Mouse (Mus musculus) spleen, adult 18-20 months (tissue): ENCODE results near the gene Zbtb9.
"Not testable (repeated sequence)": the region's sequence is repeated elsewhere in the genome, so short reads cannot be mapped to it uniquely, and the experiment has no call there.

Source experiments
- DNase-seq, 2 experiments: peaks; one replicate each; pipeline ENCODE4 v3.0.0; 2022; ENCODE audit warnings: mixed read lengths in 2 of 2

The Zbtb9 gene

GRCm38 (mm10) chr17:26972107-26972506 lies 860 bp upstream of the Zbtb9 start:
- no peak for DNase-seq

DNA sequence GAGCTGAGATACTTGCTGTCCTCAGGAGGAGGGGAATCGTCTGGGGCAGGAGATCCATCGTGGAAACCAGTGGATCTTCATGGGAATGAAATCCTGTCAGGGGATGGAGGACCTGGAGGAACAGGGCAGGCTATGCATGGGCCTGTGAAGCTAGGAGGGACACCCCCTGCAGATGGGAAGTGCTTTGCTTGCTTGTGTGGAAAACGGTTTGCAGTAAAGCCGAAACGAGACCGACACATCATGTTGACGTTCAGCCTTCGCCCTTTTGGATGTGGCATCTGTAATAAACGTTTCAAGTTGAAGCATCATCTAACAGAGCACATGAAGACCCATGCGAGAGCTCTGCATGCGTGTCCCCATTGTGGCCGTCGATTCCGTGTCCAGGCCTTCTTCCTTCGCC lies 1.6 kb downstream of the Zbtb9 start:
- no peak for DNase-seq

DNA sequence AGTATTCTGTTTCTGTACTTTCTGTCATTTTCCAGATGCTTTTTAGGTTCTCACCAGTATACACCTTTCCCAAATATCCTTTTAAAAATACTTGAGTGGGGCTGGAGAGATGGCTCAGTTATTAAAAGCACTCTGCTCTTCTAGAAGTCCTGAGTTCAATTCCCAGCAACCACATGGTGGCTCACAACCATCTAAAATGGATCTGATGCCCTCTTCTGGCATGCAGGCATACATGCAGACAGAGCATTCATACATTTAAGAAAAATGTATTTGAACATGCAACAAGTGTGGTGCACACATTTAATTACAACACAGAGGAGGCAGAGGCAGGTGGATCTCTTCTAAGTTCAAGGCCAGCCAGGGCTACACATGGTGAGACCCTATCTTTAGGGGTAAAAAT lies 2.4 kb downstream of the Zbtb9 start:
- no peak for DNase-seq

GRCm38 (mm10) chr17:26977354-26977753 lies 4.4 kb downstream of the Zbtb9 start:
- DNase-seq, result not testable (repeated sequence)

GRCm38 (mm10) chr17:26979426-26979825 lies 6.5 kb downstream of the Zbtb9 start:
- peak; percentile 49 to 55 for DNase-seq

GRCm38 (mm10) chr17:26981050-26981449 lies 8.1 kb downstream of the Zbtb9 start:
- DNase-seq, result no peak

GRCm38 (mm10) chr17:26983382-26983781 lies 10.4 kb downstream of the Zbtb9 start:
- DNase-seq, result no peak

DNA sequence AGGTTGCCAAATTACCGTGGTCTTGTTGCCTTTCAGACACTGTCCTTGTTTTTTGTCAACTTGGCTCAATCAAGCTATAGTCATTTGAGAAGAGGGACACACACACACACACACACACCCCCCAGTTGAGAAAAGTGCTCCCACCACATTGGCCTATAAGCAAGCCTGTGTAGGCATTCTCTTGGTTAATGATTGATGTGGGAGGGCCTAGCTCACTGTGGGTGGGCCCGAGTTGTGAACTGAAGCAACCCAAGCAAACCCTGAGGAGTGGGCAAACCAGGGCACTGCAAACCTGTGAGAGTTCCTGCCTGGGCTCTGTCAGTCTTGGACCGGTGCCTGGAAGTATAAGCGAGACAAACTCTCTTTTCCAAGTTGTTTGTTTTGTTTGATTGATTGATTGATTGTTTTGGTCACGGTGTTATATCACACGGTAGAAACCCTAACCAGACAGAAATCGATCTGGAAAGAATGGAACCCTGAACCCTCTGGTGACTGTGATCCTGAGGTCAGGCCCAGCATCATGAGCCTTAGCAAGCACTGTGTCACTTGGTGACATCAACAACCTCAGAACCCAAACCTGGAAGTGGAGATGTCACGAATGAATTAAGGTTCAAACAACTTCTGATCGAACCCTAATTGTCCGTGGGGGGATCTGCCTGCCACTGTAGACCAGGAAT lies 12.7 kb downstream of the Zbtb9 start:
- DNase-seq, result no peak

GRCm38 (mm10) chr17:26990521-26990920 lies 17.6 kb downstream of the Zbtb9 start:
- no peak for DNase-seq

DNA sequence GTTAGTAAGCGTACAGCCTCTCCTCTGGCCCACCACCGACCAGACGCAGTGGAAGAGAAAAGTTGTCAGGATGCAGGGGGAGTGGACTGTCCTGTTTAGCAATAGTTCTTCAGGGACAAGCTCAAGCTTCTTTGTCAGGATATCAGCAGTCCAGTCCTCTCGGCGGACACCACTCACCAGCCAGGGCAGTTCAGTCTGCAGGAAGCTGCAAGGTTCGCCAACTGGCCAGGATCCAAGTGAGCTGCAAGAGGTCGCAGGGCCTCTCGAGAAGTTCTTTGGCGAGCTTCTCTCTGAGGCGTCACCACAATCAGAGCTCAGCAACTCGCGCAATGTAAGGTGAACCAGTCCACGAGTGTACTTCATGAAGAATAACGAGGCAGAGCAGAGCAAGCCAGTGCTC lies 21.4 kb downstream of the Zbtb9 start:
- no peak for DNase-seq

- no peak for DNase-seq
These were observed 22.0 kb downstream of the Zbtb9 start for GRCm38 (mm10) chr17:26995006-26995405.

DNA sequence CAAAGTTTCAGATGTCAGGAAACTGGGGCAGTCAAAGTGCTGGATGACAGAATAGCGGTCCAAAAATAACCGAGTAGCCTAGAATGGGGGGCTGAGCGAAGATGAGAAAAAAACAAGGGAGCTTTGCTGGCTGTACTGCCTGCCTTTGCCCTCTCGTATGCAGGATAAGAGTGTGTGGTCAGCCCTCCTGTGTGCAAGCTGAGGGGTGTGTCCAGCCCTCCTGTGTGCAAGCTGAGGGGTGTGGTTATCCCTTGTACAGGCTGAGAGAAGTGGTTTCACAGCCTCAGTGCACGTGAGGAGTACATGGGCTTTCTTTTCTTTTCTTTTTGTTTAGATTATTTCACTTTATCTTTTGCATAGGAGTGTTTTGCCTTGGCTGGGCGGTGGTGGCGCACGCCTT lies 22.6 kb downstream of the Zbtb9 start:
- DNase-seq, result no peak

- no peak for DNase-seq
These were observed 24.7 kb downstream of the Zbtb9 start for GRCm38 (mm10) chr17:26997661-26998060.

DNA sequence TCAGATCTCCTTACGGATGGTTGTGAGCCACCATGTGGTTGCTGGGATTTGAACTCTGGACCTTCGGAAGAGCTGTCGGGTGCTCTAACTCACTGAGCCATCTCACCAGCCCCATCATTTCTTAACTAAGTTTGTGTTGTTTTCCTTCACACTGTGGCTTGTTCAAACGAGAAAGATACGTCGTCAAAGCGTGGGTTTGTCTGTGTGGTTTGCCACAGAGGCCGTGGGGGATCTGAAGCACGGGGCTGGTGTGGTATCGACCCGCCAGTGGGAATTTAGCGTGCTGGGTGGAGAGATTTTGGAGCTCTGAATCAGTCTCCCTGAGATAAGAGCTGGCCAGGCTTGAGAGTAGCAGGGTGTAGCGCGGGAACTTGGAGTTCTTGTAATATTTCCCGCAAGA lies 25.3 kb downstream of the Zbtb9 start:
- DNase-seq, result no peak

DNA sequence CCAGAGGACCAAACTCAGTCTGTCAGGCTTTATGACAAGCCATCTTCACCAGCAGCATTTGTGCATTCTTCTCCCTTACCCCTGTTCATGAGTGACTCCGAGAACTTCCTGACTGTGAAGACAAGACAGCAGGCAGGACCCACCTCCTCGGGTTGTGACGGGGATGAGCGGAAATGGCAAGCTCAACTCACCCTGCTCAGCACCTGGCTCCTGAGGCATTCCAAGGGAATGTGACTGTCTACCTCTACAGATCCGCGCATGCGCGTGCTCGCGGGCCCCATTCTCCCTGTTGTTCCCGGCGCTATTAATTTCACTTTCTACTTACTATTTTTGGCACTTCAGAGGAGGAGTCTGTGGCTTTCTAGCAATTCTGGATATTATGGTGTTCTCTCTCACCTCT lies 27.0 kb downstream of the Zbtb9 start:
- no peak for DNase-seq

- peak; percentile 28 to 50 for DNase-seq
These were observed 28.2 kb downstream of the Zbtb9 start for GRCm38 (mm10) chr17:27001151-27001550.

DNA sequence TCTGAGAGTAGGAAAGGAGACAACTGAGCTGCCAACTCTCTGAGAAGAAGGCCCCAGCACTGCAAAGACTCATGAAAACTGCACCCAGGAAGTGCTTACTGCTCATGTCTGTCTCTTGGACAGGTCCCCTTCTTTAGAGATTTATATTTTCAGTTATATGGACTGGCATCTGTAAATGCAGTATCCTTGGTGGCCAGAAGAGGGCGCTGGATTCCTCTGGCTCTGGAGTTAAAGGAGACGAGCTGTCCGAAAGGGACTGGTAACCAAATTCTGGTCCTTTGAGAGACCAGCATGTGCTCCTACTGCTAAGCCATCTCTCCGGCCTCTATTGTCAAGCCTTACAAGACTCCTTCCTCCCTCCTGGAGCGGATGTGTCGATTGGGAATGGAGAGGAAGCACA lies 28.9 kb downstream of the Zbtb9 start:
- peak in 1 of 2 experiments; percentile 53 for DNase-seq

GRCm38 (mm10) chr17:27004431-27004830 lies 31.5 kb downstream of the Zbtb9 start:
- peak in 1 of 2 experiments; percentile 71 for DNase-seq

DNA sequence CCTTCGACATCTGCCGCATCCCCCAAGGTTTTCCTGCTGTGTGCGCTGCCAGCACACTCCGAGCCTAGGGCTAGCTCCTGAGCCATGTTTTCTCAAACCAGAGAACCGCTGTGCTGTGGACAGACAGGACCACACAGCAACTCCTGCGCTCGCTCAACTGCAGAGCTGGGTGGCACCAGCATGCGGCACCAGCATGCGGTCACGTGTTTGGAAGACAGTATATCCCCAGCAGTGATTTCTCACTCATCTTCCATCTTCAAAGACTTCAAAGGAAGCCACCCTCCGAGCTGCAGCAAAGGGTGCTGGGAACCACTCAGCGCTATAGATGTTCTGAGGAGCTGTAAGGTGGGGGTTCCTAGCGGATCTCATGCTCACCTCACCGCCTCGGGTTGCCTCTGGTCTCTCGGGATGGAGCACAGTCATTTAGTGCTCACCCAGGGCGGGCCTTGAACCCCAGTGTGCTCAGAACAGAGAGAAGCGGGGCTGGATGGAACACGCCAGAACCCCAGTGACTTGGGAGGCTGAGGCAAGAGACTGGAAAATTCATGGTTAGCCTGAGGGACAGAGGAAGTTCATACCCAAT lies 32.0 kb downstream of the Zbtb9 start:
- DNase-seq, result no peak

GRCm38 (mm10) chr17:27005644-27006043 lies 32.7 kb downstream of the Zbtb9 start:
- no peak for DNase-seq

- DNase-seq, result no peak
These were observed 35.3 kb downstream of the Zbtb9 start for GRCm38 (mm10) chr17:27008277-27008676.

- DNase-seq, result no peak
These were observed 38.2 kb downstream of the Zbtb9 start for GRCm38 (mm10) chr17:27011167-27011566.

DNA sequence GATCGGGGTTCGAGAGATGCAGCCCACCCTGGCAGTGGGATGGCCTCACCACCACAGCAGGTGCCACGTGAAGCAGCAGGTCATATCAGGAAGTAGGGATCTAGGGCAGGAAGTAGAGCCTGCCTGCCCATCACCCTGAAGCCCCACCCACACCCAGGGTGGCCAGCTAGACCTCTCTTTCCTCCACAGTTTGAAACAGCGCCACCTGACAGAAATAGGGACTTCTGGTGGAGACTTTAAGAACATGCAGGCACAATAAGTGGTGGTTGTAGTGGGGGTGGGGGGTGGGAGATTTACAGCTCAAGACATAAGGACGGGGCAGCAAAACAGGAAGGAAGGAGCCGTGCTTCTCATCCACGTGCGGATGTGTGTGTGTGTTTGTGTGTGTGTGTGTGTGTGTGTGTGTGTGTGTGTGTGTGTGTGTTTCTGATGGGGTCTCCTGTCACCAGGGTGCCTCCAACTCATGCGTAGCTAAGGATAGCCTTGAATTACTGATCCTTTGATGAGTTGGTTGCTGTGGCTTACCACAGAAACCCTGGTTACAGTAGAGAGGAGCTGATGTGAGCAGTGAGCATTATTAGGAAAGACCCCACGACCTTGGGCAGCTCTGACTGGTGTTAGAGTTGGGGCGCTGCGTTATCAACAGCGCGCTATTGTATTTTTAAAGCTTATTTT lies 39.2 kb downstream of the Zbtb9 start:
- DNase-seq, result peak; percentile 59 to 64

DNA sequence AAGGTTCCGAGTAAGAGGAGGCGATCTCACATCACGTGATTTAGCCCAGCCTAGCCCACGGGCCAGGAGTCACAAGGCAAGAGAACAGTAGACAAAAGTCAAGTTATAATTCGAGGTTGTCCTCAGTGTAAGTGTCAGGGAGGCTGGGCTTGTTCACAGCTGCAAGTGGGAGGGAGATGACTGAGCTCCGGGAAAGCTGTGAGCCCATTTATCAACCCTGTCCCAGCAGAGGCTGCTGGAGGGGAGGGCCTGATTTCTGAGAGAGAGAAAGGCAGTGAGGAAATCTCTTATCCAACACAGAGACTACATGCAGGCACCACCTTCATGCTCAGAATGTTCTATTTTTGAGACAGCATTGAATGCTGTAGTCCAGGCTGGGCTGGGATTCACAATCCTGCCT lies 39.9 kb downstream of the Zbtb9 start:
- no peak for DNase-seq
